Mouse (Mus musculus) stomach, embryonic 15.5 days (tissue): ENCODE results near the gene Paf1. TPM values are rescaled to one million over a fixed set of nuclear protein-coding genes. Genes with fewer than 3 reads are reported as not detected.

ENCODE experiments used
- ATAC-seq: fragments of 200-750 bp; cut with Nextera tagmentation; 2 replicates; pipeline ENCODE4 v1.8.0; 2017; ENCODE audit warnings: low read depth, moderate number of reproducible peaks, moderate TSS enrichment; ENCODE audit not compliant: insufficient read depth, low FRiP score
- H3K27ac ChIP-seq: fragments of 300-500 bp; sonication (generic); 2 replicates; pipeline ENCODE4 v1.5.1; 2015; ENCODE audit warnings: mild to moderate bottlenecking, inconsistent platforms
- H3K27me3 ChIP-seq: fragments of 300-500 bp; sonication (generic); replicated peaks from 2 replicates; pipeline ENCODE4 v1.6.1; 2015; ENCODE audit warnings: inconsistent platforms
- H3K36me3 ChIP-seq: fragments of 300-500 bp; sonication (generic); 2 replicates; pipeline ENCODE4 v1.6.1; 2015; ENCODE audit warnings: inconsistent platforms
- H3K4me1 ChIP-seq: fragments of 300-500 bp; sonication (generic); 2 replicates; pipeline ENCODE4 v1.6.1; 2015; ENCODE audit warnings: inconsistent platforms
- H3K4me2 ChIP-seq: fragments of 300-500 bp; sonication (generic); 2 replicates; pipeline ENCODE4 v1.6.1; 2015; ENCODE audit warnings: mild to moderate bottlenecking, inconsistent platforms
- H3K4me3 ChIP-seq: fragments of 300-500 bp; sonication (generic); replicated peaks from 2 replicates; pipeline ENCODE4 v1.5.1; 2015; ENCODE audit warnings: inconsistent platforms
- H3K9ac ChIP-seq: fragments of 300-500 bp; sonication (generic); 2 replicates; pipeline ENCODE4 v1.6.1; 2015; ENCODE audit warnings: inconsistent platforms
- H3K9me3 ChIP-seq: fragments of 300-500 bp; sonication (generic); 2 replicates; pipeline ENCODE4 v1.6.1; 2016; ENCODE audit warnings: inconsistent platforms
- WGBS: fragments of 180-500 bp; shearing (Covaris S2); methylation state at CpG from one replicate; pipeline ENCODE4 v1.1.7; 2015; 5-methylcytosine and 5-hydroxymethylcytosine counted together
- polyA plus RNA-seq: library from polyadenylated mRNA; unstranded; fragments of >200 nt; fragmentation: Nextera tagmentation; extraction: Ambion mirVana; gene quantifications from 2 replicates; pipeline ENCODE4 v1.2.1, GENCODE M21; 2015

Gene Paf1
- polyA plus RNA-seq, 1 experiment from 2014 or later = 76.5 TPM

- no peak for ATAC-seq
- Histone ChIP-seq H3K4me2 (no peak overlapping the region), H3K9me3 (no peaks in the 10 kb centered on the region), H3K4me1 (no peaks in the 10 kb centered on the region), H3K4me3 (no peak overlapping the region), H3K27me3 (no peaks in the 10 kb centered on the region), H3K9ac (no peak overlapping the region), H3K27ac (no peak overlapping the region), H3K36me3 (peaks cover 28% of the 10 kb centered on the region)
- WGBS = 84% methylated on average over 2 of the region's 2 CpGs
Observed at GRCm38 (mm10) chr7:28419416-28419815, 26.7 kb downstream of the Paf1 start.

GRCm38 (mm10) chr7:28423018-28423417, 30.3 kb downstream of the Paf1 start:
- 96% methylated on average over 1 of the region's 1 CpGs for WGBS
- no peaks in the 10 kb centered on the region for H3K27me3 ChIP-seq
- H3K4me3 ChIP-seq = no peak overlapping the region
- H3K27ac ChIP-seq = no peak overlapping the region
- ATAC-seq = no peak
- no peak overlapping the region for H3K4me2 ChIP-seq
- H3K9ac ChIP-seq = no peak overlapping the region
- no peaks in the 10 kb centered on the region for H3K4me1 ChIP-seq
- H3K9me3 ChIP-seq = no peaks in the 10 kb centered on the region
- H3K36me3 ChIP-seq = peaks cover 25% of the 10 kb centered on the region

- no peaks in the 10 kb centered on the region for H3K9me3 ChIP-seq
Observed at GRCm38 (mm10) chr7:28427738-28428137, 35.0 kb downstream of the Paf1 start.

GRCm38 (mm10) chr7:28430512-28430911, 37.8 kb downstream of the Paf1 start:
- WGBS = 56% methylated on average over 1 of the region's 1 CpGs
- H3K4me1 ChIP-seq = peaks cover 23% of the 10 kb centered on the region
- no peak for ATAC-seq
- H3K9me3 ChIP-seq = no peaks in the 10 kb centered on the region
- H3K9ac ChIP-seq = no peak overlapping the region
- H3K36me3 ChIP-seq = peaks cover 2% of the 10 kb centered on the region; the same call in 1 of the 2 replicates
- H3K4me3 ChIP-seq = no peak overlapping the region
- H3K27me3 ChIP-seq = no peaks in the 10 kb centered on the region
- H3K4me2 ChIP-seq = no peak overlapping the region
- no peak overlapping the region for H3K27ac ChIP-seq

More at GRCm38 (mm10) chr7:28427738-28428137, 35.0 kb downstream of the Paf1 start:
- Histone ChIP-seq H3K9ac (no peak overlapping the region), H3K27ac (no peak overlapping the region), H3K4me2 (no peak overlapping the region), H3K4me3 (no peak overlapping the region), H3K27me3 (no peaks in the 10 kb centered on the region), H3K36me3 (peaks cover 10% of the 10 kb centered on the region), H3K4me1 (peaks cover under 1% of the 10 kb centered on the region; the same call in 1 of the 2 replicates)
- no peak for ATAC-seq

- 84% methylated on average over 2 of the region's 2 CpGs for WGBS
- ATAC-seq = no peak
- no peak overlapping the region for H3K4me2 ChIP-seq
- no peaks in the 10 kb centered on the region for H3K27me3 ChIP-seq
- peaks cover 2% of the 10 kb centered on the region; the same call in 1 of the 2 replicates for H3K36me3 ChIP-seq
- H3K27ac ChIP-seq = no peak overlapping the region
- peaks cover 25% of the 10 kb centered on the region for H3K4me1 ChIP-seq
- H3K9me3 ChIP-seq = no peaks in the 10 kb centered on the region
- no peak overlapping the region for H3K9ac ChIP-seq
- H3K4me3 ChIP-seq = no peak overlapping the region
Observed at GRCm38 (mm10) chr7:28432252-28432651, 39.5 kb downstream of the Paf1 start.

- Histone ChIP-seq H3K9ac (peak overlapping the region; percentile 89), H3K4me3 (peak overlapping the region; percentile 89), H3K4me2 (peak overlapping the region; percentile 82), H3K27ac (peak overlapping the region; percentile 57), H3K4me1 (peaks cover 27% of the 10 kb centered on the region), H3K36me3 (no peaks in the 10 kb centered on the region; the same call in 1 of the 2 replicates), H3K27me3 (no peaks in the 10 kb centered on the region), H3K9me3 (no peaks in the 10 kb centered on the region)
- WGBS = 0% methylated on average over 17 of the region's 70 CpGs
- ATAC-seq = no peak
Observed at GRCm38 (mm10) chr7:28435660-28436259, 43.0 kb downstream of the Paf1 start.

GRCm38 (mm10) chr7:28436271-28436904, 43.6 kb downstream of the Paf1 start:
- peak overlapping the region; percentile 89 for H3K4me3 ChIP-seq
- H3K4me1 ChIP-seq = peaks cover 27% of the 10 kb centered on the region
- H3K27me3 ChIP-seq = no peaks in the 10 kb centered on the region
- H3K9me3 ChIP-seq = no peaks in the 10 kb centered on the region
- peak; percentile 99 for ATAC-seq
- no peaks in the 10 kb centered on the region; the same call in 1 of the 2 replicates for H3K36me3 ChIP-seq
- peak overlapping the region; percentile 89 for H3K9ac ChIP-seq
- peak overlapping the region; percentile 73 for H3K27ac ChIP-seq
- peak overlapping the region; percentile 71 for H3K4me2 ChIP-seq
- under 1% methylated on average over 47 of the region's 64 CpGs for WGBS

- peak; percentile 23 for ATAC-seq
- Histone ChIP-seq H3K27me3 (no peaks in the 10 kb centered on the region), H3K9ac (peak within 1 kb of the TSS; percentile 35; the same call in 1 of the 2 replicates), H3K27ac (peak within 1 kb of the TSS; percentile 73), H3K4me3 (peak within 1 kb of the TSS; percentile 89), H3K9me3 (no peaks in the 10 kb centered on the region), H3K36me3 (no peaks in the 10 kb centered on the region; the same call in 1 of the 2 replicates), H3K4me1 (peaks cover 27% of the 10 kb centered on the region), H3K4me2 (peak within 1 kb of the TSS; percentile 71)
- WGBS = 1% methylated on average over 16 of the region's 16 CpGs
Observed at GRCm38 (mm10) chr7:28436932-28437570, 44.3 kb downstream of the Paf1 start, which contains the start of gene Gmfg. TSS of gene Gmfg (plus strand) at chr7:28437447.

- Histone ChIP-seq H3K4me1 (peaks cover 24% of the 10 kb centered on the region), H3K9me3 (no peaks in the 10 kb centered on the region), H3K4me3 (no peak overlapping the region), H3K36me3 (no peaks in the 10 kb centered on the region), H3K4me2 (no peak overlapping the region), H3K9ac (no peak overlapping the region), H3K27ac (no peak overlapping the region), H3K27me3 (no peaks in the 10 kb centered on the region)
- ATAC-seq = no peak
Observed at GRCm38 (mm10) chr7:28437964-28438363, 45.2 kb downstream of the Paf1 start.

GRCm38 (mm10) chr7:28438771-28439170, 46.0 kb downstream of the Paf1 start:
- Histone ChIP-seq H3K27ac (no peak overlapping the region), H3K27me3 (no peaks in the 10 kb centered on the region), H3K36me3 (no peaks in the 10 kb centered on the region), H3K9me3 (no peaks in the 10 kb centered on the region), H3K4me1 (peaks cover 16% of the 10 kb centered on the region), H3K4me2 (no peak overlapping the region), H3K4me3 (no peak overlapping the region), H3K9ac (no peak overlapping the region)
- WGBS = 74% methylated on average over 2 of the region's 2 CpGs
- ATAC-seq = no peak

- Histone ChIP-seq H3K36me3 (no peaks in the 10 kb centered on the region), H3K27me3 (no peaks in the 10 kb centered on the region), H3K4me1 (peaks cover 5% of the 10 kb centered on the region; the same call in 1 of the 2 replicates), H3K4me2 (0 out of 2 replicates have a peak overlapping the region, but pooled peaks have one; percentile 8), H3K9me3 (no peaks in the 10 kb centered on the region), H3K4me3 (no peak overlapping the region), H3K27ac (no peak overlapping the region), H3K9ac (no peak overlapping the region)
- WGBS = 40% methylated on average over 2 of the region's 2 CpGs
- no peak for ATAC-seq
Observed at GRCm38 (mm10) chr7:28440739-28441138, 48.0 kb downstream of the Paf1 start.
